Mouse (Mus musculus) CH12.LX (cell line): ENCODE measurements around the gene Pdzd2.

Source experiments
- CHD2 ChIP-seq: IDR thresholded peaks from 2 replicates; pipeline ENCODE4 v1.6.1; 2011; ENCODE audit warnings: low read length, improper control_type of control experiment
- ETS1 ChIP-seq: conservative IDR thresholded peaks from 2 replicates; pipeline ENCODE4 v1.6.1; 2012; ENCODE audit warnings: low read depth, mild to moderate bottlenecking, inconsistent platforms, low read length, improper control_type of control experiment, moderate library complexity
- POLR2A ChIP-seq: IDR thresholded peaks from 2 replicates; pipeline ENCODE4 v1.6.1; 2011; ENCODE audit warnings: low read depth, mild to moderate bottlenecking, improper control_type of control experiment, low read length
- RCOR1 ChIP-seq: conservative IDR thresholded peaks from 2 replicates; pipeline ENCODE4 v1.6.1; 2012; ENCODE audit warnings: low read depth, mild to moderate bottlenecking, inconsistent platforms, low read length, improper control_type of control experiment
- TBP ChIP-seq: conservative IDR thresholded peaks from 2 replicates; pipeline ENCODE4 v1.6.1; 2011; ENCODE audit warnings: low read depth, low read length, improper control_type of control experiment
- TCF12 ChIP-seq: IDR thresholded peaks from 2 replicates; pipeline ENCODE4 v1.6.1; 2014; ENCODE audit warnings: low read depth, mild to moderate bottlenecking, inconsistent platforms, low read length, improper control_type of control experiment
- USF2 ChIP-seq: conservative IDR thresholded peaks from 2 replicates; pipeline ENCODE4 v1.6.1; 2011; ENCODE audit warnings: low read depth, low read length, improper control_type of control experiment
- ZMIZ1 ChIP-seq: IDR thresholded peaks from 2 replicates; pipeline ENCODE4 v1.6.1; 2012; ENCODE audit warnings: low read depth, mild to moderate bottlenecking, inconsistent platforms, low read length, improper control_type of control experiment

- TF ChIP-seq ZMIZ1 (no peak), POLR2A (no peak), TBP (no peak), TCF12 (no peak), RCOR1 (no peak), USF2 (no peak), CHD2 (no peak), ETS1 (no peak)
Measured at GRCm38 (mm10) chr15:12725256-12725655, 14.5 kb downstream of the Pdzd2 start.
